Mouse (Mus musculus): ENCODE data around the gene Ipo11.

Ipo11 gene

GRCm38 (mm10) chr13:106894284-106894683 lies 42.5 kb downstream of the Ipo11 start:
- no peak for DNase-seq

- DNase-seq, result no peak
Observed at GRCm38 (mm10) chr13:106893701-106894100, 43.1 kb downstream of the Ipo11 start.

GRCm38 (mm10) chr13:106893196-106893595 lies 43.6 kb downstream of the Ipo11 start:
- DNase-seq, result no peak

- no peak for DNase-seq
Observed at GRCm38 (mm10) chr13:106887364-106887763, 49.4 kb downstream of the Ipo11 start.

GRCm38 (mm10) chr13:106884249-106884648 lies 52.5 kb downstream of the Ipo11 start:
- DNase-seq, result no peak

- DNase-seq, result no peak
Observed at GRCm38 (mm10) chr13:106876278-106876677, 60.5 kb downstream of the Ipo11 start.

GRCm38 (mm10) chr13:106865547-106865946 lies 71.2 kb downstream of the Ipo11 start:
- DNase-seq, result no peak

- no peak for DNase-seq
Observed at GRCm38 (mm10) chr13:106858779-106859178, 78.0 kb downstream of the Ipo11 start.

- DNase-seq, result no peak
Observed at GRCm38 (mm10) chr13:106856556-106856955, 80.2 kb downstream of the Ipo11 start.

GRCm38 (mm10) chr13:106847534-106847933 lies 89.2 kb downstream of the Ipo11 start:
- DNase-seq, result no peak

- DNase-seq, result no peak
Observed at GRCm38 (mm10) chr13:106844928-106845327, 91.8 kb downstream of the Ipo11 start.

GRCm38 (mm10) chr13:106842542-106842941 lies 94.2 kb downstream of the Ipo11 start:
- no peak for DNase-seq

GRCm38 (mm10) chr13:106838778-106839177 lies 98.0 kb downstream of the Ipo11 start:
- DNase-seq, result no peak

GRCm38 (mm10) chr13:106836527-106836879 lies 100.3 kb downstream of the Ipo11 start:
- no peak for DNase-seq

GRCm38 (mm10) chr13:106835844-106836526 lies 100.8 kb downstream of the Ipo11 start:
- DNase-seq, result no peak

GRCm38 (mm10) chr13:106830029-106830428 lies 106.7 kb downstream of the Ipo11 start:
- no peak for DNase-seq

- no peak for DNase-seq
Observed at GRCm38 (mm10) chr13:106829327-106829997, 107.3 kb downstream of the Ipo11 start.

- no peak for DNase-seq
Observed at GRCm38 (mm10) chr13:106825618-106826017, 111.1 kb downstream of the Ipo11 start.

- DNase-seq, result no peak
Observed at GRCm38 (mm10) chr13:106823875-106824191, 112.9 kb downstream of the Ipo11 start.

GRCm38 (mm10) chr13:106823121-106823874 lies 113.5 kb downstream of the Ipo11 start:
- DNase-seq, result no peak

- DNase-seq, result no peak
Observed at GRCm38 (mm10) chr13:106820149-106820548, 116.6 kb downstream of the Ipo11 start.

GRCm38 (mm10) chr13:106819749-106820148 lies 117.0 kb downstream of the Ipo11 start:
- no peak for DNase-seq

GRCm38 (mm10) chr13:106817066-106817465 lies 119.7 kb downstream of the Ipo11 start:
- DNase-seq, result no peak

- DNase-seq, result no peak
Observed at GRCm38 (mm10) chr13:106813519-106813918, 123.2 kb downstream of the Ipo11 start.

All from cerebellum, adult 11 months (tissue).